Mouse (Mus musculus): ENCODE measurements at regions not wholly inside any gene's neighbourhood (a gene's known extent, or its start where the extent isn't known, plus 50 kb on each side); places are given as distances from the start of the nearest gene placed in this dataset.

DNA sequence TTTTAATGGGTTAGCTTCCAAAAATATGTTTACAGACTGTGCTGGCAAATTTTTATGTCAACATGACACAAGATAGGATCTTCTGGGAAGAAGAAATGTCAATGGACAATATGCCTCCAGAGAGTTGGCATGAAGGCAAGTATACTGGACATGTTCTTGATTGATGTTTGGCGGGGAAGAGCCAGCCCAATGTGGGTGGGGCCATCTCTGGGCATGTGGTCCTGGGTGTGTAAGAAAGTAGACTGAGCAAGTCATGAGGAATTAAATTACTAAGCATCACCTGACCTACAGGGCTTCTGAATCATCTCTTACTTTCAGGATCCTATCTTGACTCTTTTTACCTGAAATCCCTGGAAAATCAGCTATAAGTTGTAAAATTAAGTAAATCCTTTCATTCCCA lies 525.0 kb upstream of the Grm7 start:
- intact Hi-C loops (cut with DNase I), result no loop called here
- DNase-seq (ENCODE audit: low spot score in 2 of 2), result no peak

- DNase-seq (ENCODE audit: low spot score in 2 of 2), result no peak
- intact Hi-C loops (cut with DNase I), result no loop called here
Measured at GRCm38 (mm10) chr6:110132271-110132670, 513.1 kb upstream of the Grm7 start.

- intact Hi-C loops (cut with DNase I), result no loop called here
Measured at GRCm38 (mm10) chr6:110133587-110133986, 511.8 kb upstream of the Grm7 start.

GRCm38 (mm10) chr6:110137043-110137650 lies 508.2 kb upstream of the Grm7 start:
- DNase-seq (ENCODE audit: low spot score in 2 of 2), result peak; percentile 55 to 91
- intact Hi-C loops (cut with DNase I), result loop anchor here (1.0 to 5.0 kb wide), 2 partner anchors 395 to 402 kb away; no protein-coding TSS in a partner anchor

More at GRCm38 (mm10) chr6:110133587-110133986, 511.8 kb upstream of the Grm7 start:
- DNase-seq (ENCODE audit: low spot score in 2 of 2), result peak in 1 of 2 experiments; percentile 57

- intact Hi-C loops (cut with DNase I), result loop anchor here (5.0 kb wide), 1 partner anchor 397 kb away; no protein-coding TSS in a partner anchor
- DNase-seq (ENCODE audit: low spot score in 2 of 2), result peak in 1 of 2 experiments; percentile 48
Measured at GRCm38 (mm10) chr6:110139396-110139795, 506.0 kb upstream of the Grm7 start.

DNA sequence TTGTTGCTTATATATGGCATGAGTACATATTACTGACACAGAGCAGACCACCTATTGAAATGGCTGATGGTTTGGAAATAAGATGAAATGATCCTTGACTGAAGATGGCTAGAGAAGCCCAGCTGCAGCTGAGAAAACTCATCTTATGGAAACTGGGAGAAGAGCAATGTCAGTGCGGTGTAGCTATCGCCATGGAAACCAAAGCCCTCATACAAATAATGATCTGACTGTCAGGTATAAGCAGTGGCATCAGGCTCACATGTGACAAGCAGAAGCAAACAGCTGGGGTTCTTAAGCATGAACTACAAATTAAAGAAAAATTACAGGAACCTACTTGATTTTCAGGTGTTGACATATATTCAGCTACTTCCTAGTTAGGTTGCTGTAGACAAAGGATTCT lies 476.8 kb upstream of the Grm7 start:
- intact Hi-C loops (cut with DNase I), result no loop called here
- no peak for DNase-seq (ENCODE audit: low spot score in 2 of 2)

GRCm38 (mm10) chr6:110205973-110206372 lies 439.4 kb upstream of the Grm7 start:
- intact Hi-C loops (cut with DNase I), result no loop called here
- DNase-seq (ENCODE audit: low spot score in 2 of 2), result peak in 1 of 2 experiments; percentile 15

DNA sequence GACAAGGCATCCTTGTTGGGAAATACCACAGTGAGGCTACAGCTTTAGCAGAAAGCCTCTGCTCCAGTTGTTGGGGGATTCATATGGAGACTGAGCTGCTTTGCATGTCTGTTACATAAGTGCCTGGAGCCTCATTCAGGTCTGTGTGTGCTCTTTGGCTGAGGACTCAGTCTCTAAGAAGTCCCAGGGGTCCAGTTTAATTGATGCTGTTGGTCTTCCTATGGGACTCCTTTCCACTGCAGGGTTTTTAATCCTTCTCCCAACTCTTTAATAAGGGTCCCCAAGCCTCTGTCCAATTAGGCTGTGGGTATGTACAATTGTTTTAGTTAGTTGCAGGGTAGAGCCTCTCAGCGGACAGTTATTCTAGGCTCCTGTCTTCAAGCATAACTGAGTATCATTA lies 436.6 kb upstream of the Grm7 start:
- intact Hi-C loops (cut with DNase I), result no loop called here
- no peak for DNase-seq (ENCODE audit: low spot score in 2 of 2)

GRCm38 (mm10) chr6:110247490-110247889 lies 397.9 kb upstream of the Grm7 start:
- DNase-seq (ENCODE audit: low spot score in 2 of 2), result no peak

GRCm38 (mm10) chr6:110296549-110296948 lies 348.8 kb upstream of the Grm7 start:
- intact Hi-C loops (cut with DNase I), result no loop called here
- peak in 1 of 2 experiments; percentile 53 for DNase-seq (ENCODE audit: low spot score in 2 of 2)

More at GRCm38 (mm10) chr6:110247490-110247889, 397.9 kb upstream of the Grm7 start:
- intact Hi-C loops (cut with DNase I), result no loop called here
